Mouse (Mus musculus): Measurements from ENCODE around the gene St6galnac3. TPM values are rescaled to one million over a fixed set of nuclear protein-coding genes. Genes with fewer than 3 reads are reported as not detected.

St6galnac3 gene
- polyA plus RNA-seq, 1 experiment from 2014 or later = 23.2 TPM

DNA sequence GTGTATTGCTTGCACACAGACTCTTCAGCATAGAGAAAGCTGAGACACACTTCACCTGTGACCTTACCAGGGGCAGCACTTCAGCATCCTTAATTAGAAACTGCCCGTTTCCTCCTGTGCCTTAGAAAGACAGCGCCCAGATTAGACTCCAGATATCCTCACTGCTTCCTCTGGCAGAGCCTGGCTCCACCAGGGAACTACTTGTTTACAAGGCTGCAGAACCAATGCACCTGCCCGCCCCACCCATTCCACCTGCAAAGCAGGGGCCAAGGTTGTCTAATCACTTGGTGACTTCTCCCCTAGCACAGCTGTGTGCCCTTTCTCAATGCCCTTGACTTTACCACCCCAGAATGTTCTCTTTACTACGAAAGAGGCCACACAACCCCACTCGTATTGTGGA, 239.8 kb downstream of the St6galnac3 start:
- no peak overlapping the region for H3K27ac ChIP-seq (ENCODE audit: low read depth, low read length)
- WGBS = 87% methylated on average over 5 of the region's 5 CpGs
- H3K36me3 ChIP-seq (ENCODE audit: control insufficient read depth, insufficient read depth, low read length) = no peaks in the 10 kb centered on the region
- DNase-seq (ENCODE audit: low spot score) = no peak
- H3K4me1 ChIP-seq (ENCODE audit: control insufficient read depth, insufficient read depth, low read length) = peaks cover 3% of the 10 kb centered on the region; the same call in 1 of the 2 replicates
- no peaks in the 10 kb centered on the region for H3K27me3 ChIP-seq (replicated peaks; ENCODE audit: control insufficient read depth, insufficient read depth, low read length)
- no peak overlapping the region for H3K9ac ChIP-seq (ENCODE audit: low read length)
- no peak overlapping the region for H3K4me3 ChIP-seq (ENCODE audit: low read depth, low read length)
- H3K4me2 ChIP-seq (ENCODE audit: low read length) = no peak overlapping the region
- H3K9me3 ChIP-seq (replicated peaks; ENCODE audit: control insufficient read depth, low read length) = no peaks in the 10 kb centered on the region
- ATAC-seq = no peak

DNA sequence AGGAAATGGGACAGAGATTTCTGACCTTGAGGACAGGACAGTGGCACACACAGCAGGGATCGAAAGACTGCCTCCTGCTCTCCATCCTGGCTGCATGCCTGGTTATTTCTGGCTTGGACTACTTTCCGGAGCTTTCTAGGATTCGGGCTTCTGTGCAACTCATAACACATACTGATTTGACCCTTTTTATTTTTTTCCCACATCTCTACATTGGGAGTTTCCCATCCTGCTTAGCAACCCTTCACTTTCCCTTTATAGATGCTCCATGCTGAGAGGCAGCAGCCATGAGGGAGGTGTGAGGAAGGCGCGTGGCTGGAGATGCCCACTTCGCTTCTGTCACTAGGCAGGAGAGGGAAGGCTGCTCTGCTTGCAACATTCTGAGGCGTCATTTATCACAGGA, 240.3 kb downstream of the St6galnac3 start:
- Histone ChIP-seq H3K4me1 (ENCODE audit: control insufficient read depth, insufficient read depth, low read length) (peaks cover under 1% of the 10 kb centered on the region; the same call in 1 of the 2 replicates), H3K4me3 (ENCODE audit: low read depth, low read length) (no peak overlapping the region), H3K27me3 (replicated peaks; ENCODE audit: control insufficient read depth, insufficient read depth, low read length) (no peaks in the 10 kb centered on the region), H3K9me3 (replicated peaks; ENCODE audit: control insufficient read depth, low read length) (no peaks in the 10 kb centered on the region), H3K4me2 (ENCODE audit: low read length) (no peak overlapping the region), H3K9ac (ENCODE audit: low read length) (no peak overlapping the region), H3K27ac (ENCODE audit: low read depth, low read length) (no peak overlapping the region), H3K36me3 (ENCODE audit: control insufficient read depth, insufficient read depth, low read length) (no peaks in the 10 kb centered on the region)
- no peak for ATAC-seq
- no peak for DNase-seq (ENCODE audit: low spot score)
- 79% methylated on average over 7 of the region's 7 CpGs for WGBS

DNA sequence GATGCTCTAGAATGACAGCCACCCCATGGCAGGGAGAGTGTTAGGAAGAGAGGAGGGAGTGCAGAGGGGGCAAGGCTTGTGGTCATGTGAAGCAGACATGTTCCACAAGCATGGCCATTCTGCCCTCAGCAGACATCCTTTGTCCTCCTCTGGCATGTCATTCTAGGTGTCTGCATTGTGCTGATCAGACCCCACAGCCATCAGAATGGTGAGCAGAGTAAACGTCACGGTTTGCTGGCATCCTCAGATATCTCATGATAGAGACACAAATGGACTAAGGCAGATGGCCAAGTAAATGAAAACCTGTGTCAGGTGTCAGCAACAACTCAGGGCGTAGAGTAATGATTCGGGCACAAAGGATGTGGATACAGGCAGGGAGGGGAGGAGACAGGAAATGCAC, 241.3 kb downstream of the St6galnac3 start:
- no peak overlapping the region for H3K4me3 ChIP-seq (ENCODE audit: low read depth, low read length)
- H3K9me3 ChIP-seq (replicated peaks; ENCODE audit: control insufficient read depth, low read length) = no peaks in the 10 kb centered on the region
- H3K27ac ChIP-seq (ENCODE audit: low read depth, low read length) = no peak overlapping the region
- H3K4me2 ChIP-seq (ENCODE audit: low read length) = no peak overlapping the region
- no peaks in the 10 kb centered on the region; the same call in 1 of the 2 replicates for H3K4me1 ChIP-seq (ENCODE audit: control insufficient read depth, insufficient read depth, low read length)
- WGBS = 90% methylated on average over 4 of the region's 4 CpGs
- no peaks in the 10 kb centered on the region for H3K27me3 ChIP-seq (replicated peaks; ENCODE audit: control insufficient read depth, insufficient read depth, low read length)
- ATAC-seq = no peak
- H3K36me3 ChIP-seq (ENCODE audit: control insufficient read depth, insufficient read depth, low read length) = no peaks in the 10 kb centered on the region
- DNase-seq (ENCODE audit: low spot score) = no peak
- no peak overlapping the region for H3K9ac ChIP-seq (ENCODE audit: low read length)

DNA sequence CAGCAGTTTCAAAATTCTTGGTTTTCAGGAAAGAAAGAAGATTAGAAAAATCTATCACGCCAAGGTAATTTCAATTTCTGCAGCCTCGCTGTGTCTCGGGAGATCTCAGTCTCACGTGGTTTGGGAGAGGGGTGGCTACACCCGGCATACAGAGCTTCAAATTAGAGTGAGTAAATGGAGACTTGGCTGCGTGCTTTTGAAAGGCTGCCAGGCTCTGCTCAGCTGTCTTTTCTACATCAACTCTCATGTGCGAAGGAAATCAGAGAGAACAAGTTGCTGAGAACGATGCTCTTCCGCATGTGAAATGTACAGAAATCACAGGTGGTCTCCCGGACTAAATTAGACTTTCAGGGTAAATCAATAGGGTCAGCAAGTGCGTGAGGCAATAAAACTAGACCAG, 242.9 kb downstream of the St6galnac3 start:
- ATAC-seq = peak; percentile 89
- Histone ChIP-seq H3K9me3 (replicated peaks; ENCODE audit: control insufficient read depth, low read length) (no peaks in the 10 kb centered on the region), H3K4me3 (ENCODE audit: low read depth, low read length) (no peak overlapping the region), H3K27me3 (replicated peaks; ENCODE audit: control insufficient read depth, insufficient read depth, low read length) (no peaks in the 10 kb centered on the region), H3K4me1 (ENCODE audit: control insufficient read depth, insufficient read depth, low read length) (no peaks in the 10 kb centered on the region; the same call in 1 of the 2 replicates), H3K27ac (ENCODE audit: low read depth, low read length) (peak overlapping the region; percentile 9; the same call in 1 of the 2 replicates), H3K4me2 (ENCODE audit: low read length) (no peak overlapping the region; the same call in 1 of the 2 replicates), H3K36me3 (ENCODE audit: control insufficient read depth, insufficient read depth, low read length) (no peaks in the 10 kb centered on the region), H3K9ac (ENCODE audit: low read length) (no peak overlapping the region)
- 35% methylated on average over 11 of the region's 11 CpGs for WGBS
- DNase-seq (ENCODE audit: low spot score) = peak; percentile 87

DNA sequence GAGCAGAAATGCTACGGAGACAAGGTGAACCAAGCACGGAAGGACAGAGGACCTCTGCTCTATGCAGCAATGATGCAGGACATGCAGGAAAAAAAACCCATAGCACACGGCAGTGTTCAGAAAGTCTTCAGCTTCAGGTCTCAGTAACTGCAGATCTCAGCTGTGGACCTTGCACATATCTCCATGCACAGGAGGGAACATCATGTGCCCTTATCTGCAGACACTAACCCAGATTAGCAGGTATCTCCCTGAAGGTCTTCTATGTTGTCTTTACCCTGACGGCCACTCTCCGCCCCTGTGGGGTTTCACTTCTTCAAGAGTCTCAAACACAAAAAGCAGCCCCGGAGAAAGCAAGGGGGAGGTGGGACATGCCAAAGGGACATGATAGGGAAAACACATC, 244.0 kb downstream of the St6galnac3 start:
- no peak overlapping the region for H3K4me3 ChIP-seq (ENCODE audit: low read depth, low read length)
- no peak overlapping the region for H3K4me2 ChIP-seq (ENCODE audit: low read length)
- DNase-seq (ENCODE audit: low spot score) = no peak
- no peaks in the 10 kb centered on the region for H3K9me3 ChIP-seq (replicated peaks; ENCODE audit: control insufficient read depth, low read length)
- H3K4me1 ChIP-seq (ENCODE audit: control insufficient read depth, insufficient read depth, low read length) = no peaks in the 10 kb centered on the region; the same call in 1 of the 2 replicates
- no peak overlapping the region for H3K9ac ChIP-seq (ENCODE audit: low read length)
- 93% methylated on average over 6 of the region's 6 CpGs for WGBS
- no peak for ATAC-seq
- no peaks in the 10 kb centered on the region for H3K36me3 ChIP-seq (ENCODE audit: control insufficient read depth, insufficient read depth, low read length)
- H3K27ac ChIP-seq (ENCODE audit: low read depth, low read length) = no peak overlapping the region
- H3K27me3 ChIP-seq (replicated peaks; ENCODE audit: control insufficient read depth, insufficient read depth, low read length) = no peaks in the 10 kb centered on the region

DNA sequence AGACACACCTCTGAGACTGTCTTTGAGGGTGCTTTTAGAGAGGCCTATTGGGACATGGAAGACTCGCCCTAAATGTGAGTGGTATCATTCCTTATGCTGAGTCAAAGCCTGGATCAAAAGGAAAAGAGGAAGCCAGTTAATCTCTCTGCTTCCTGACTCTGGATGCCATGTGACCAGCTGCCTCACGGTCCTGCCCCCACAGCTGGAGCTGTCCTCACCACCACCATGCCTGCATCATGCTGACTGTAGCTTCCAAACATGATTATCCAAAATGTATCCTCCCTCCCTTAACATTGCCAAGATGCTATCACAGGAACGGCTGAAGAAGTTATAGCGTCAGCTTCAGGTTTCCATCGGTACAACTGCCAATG, 244.4 kb downstream of the St6galnac3 start:
- Histone ChIP-seq H3K9me3 (replicated peaks; ENCODE audit: control insufficient read depth, low read length) (no peaks in the 10 kb centered on the region), H3K4me2 (ENCODE audit: low read length) (no peak overlapping the region), H3K4me1 (ENCODE audit: control insufficient read depth, insufficient read depth, low read length) (no peaks in the 10 kb centered on the region; the same call in 1 of the 2 replicates), H3K4me3 (ENCODE audit: low read depth, low read length) (no peak overlapping the region), H3K27me3 (replicated peaks; ENCODE audit: control insufficient read depth, insufficient read depth, low read length) (no peaks in the 10 kb centered on the region), H3K36me3 (ENCODE audit: control insufficient read depth, insufficient read depth, low read length) (no peaks in the 10 kb centered on the region), H3K27ac (ENCODE audit: low read depth, low read length) (no peak overlapping the region), H3K9ac (ENCODE audit: low read length) (no peak overlapping the region)
- 92% methylated on average over 5 of the region's 5 CpGs for WGBS
- no peak for DNase-seq (ENCODE audit: low spot score)
- ATAC-seq = no peak

DNA sequence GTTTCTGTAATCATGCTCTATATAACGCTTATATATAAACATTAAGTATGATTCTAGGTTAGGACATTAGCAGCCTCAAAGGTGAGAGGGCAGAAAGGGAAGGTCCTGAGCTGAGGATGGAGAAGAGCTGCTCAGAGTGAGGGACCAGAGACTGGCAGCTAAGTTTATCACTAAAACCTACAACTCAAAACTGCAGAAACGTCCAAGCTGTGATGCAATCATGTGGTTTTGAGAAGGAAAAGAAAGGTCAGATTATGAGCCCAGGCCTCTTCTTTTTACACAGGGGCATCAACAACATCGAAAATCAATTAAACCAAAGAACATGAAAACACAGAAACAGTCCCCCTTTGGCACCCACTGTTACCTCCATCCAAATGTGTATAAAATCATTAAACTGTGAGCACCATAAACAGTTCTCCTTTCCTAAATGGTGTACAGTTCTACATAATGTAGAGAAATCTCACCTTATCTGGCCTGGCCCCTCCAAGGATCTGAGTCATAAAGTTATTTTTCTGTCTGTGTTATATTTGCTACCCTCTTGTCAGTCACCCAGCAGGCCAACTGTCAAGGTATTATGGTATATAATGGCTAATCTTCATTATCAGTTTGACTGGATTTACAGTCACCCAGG, 244.9 kb downstream of the St6galnac3 start:
- DNase-seq (ENCODE audit: low spot score) (no peak), ATAC-seq (no peak)
- no peaks in the 10 kb centered on the region for H3K27me3 ChIP-seq (replicated peaks; ENCODE audit: control insufficient read depth, insufficient read depth, low read length)
- no peak overlapping the region for H3K4me2 ChIP-seq (ENCODE audit: low read length)
- no peak overlapping the region for H3K4me3 ChIP-seq (ENCODE audit: low read depth, low read length)
- WGBS = 83% methylated on average over 3 of the region's 3 CpGs
- no peaks in the 10 kb centered on the region; the same call in 1 of the 2 replicates for H3K4me1 ChIP-seq (ENCODE audit: control insufficient read depth, insufficient read depth, low read length)
- no peaks in the 10 kb centered on the region for H3K9me3 ChIP-seq (replicated peaks; ENCODE audit: control insufficient read depth, low read length)
- no peak overlapping the region for H3K27ac ChIP-seq (ENCODE audit: low read depth, low read length)
- no peaks in the 10 kb centered on the region for H3K36me3 ChIP-seq (ENCODE audit: control insufficient read depth, insufficient read depth, low read length)
- H3K9ac ChIP-seq (ENCODE audit: low read length) = no peak overlapping the region

DNA sequence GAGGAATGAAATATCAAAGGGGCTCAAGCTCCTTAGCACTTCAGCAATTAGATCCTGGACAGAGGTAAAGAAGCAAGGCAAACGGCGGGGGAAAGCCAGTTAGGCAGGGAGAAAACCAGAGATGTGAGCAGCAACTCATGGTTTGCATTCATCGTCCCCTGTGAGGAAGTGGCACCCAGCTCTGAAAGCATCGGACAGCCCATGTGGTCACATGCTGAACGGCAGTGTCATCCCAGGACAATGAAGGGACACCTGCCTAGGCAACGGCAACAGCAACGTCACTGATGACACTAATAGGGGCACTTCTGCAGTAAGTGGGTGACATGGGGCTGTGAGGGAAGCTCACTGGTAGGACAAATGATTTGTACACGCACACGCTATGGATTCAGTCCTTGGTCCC, 249.1 kb downstream of the St6galnac3 start:
- H3K36me3 ChIP-seq (ENCODE audit: control insufficient read depth, insufficient read depth, low read length) = no peaks in the 10 kb centered on the region
- H3K4me2 ChIP-seq (ENCODE audit: low read length) = no peak overlapping the region
- no peaks in the 10 kb centered on the region for H3K9me3 ChIP-seq (replicated peaks; ENCODE audit: control insufficient read depth, low read length)
- no peak for ATAC-seq
- no peak overlapping the region for H3K27ac ChIP-seq (ENCODE audit: low read depth, low read length)
- no peak for DNase-seq (ENCODE audit: low spot score)
- WGBS = 93% methylated on average over 9 of the region's 9 CpGs
- H3K27me3 ChIP-seq (replicated peaks; ENCODE audit: control insufficient read depth, insufficient read depth, low read length) = no peaks in the 10 kb centered on the region
- H3K9ac ChIP-seq (ENCODE audit: low read length) = no peak overlapping the region
- H3K4me1 ChIP-seq (ENCODE audit: control insufficient read depth, insufficient read depth, low read length) = no peaks in the 10 kb centered on the region
- H3K4me3 ChIP-seq (ENCODE audit: low read depth, low read length) = no peak overlapping the region

DNA sequence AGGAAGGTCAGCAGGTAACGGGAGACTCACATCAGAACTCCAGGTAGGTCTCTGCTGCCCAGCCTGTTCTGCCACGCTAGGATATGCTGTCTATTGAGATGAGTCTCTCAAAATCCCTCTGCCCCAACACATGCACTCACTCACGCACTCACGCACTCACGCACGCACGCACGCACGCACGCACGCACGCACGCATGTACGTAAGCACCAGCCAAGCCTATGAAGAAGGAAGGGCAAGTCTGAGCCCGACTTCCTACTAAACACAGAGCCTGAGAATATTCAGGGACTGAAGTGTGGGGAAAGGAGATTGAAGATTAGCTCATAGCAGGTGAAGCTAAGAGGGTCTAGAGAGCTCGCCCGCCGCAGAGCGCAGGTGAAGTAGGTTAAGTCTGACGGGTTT, 249.5 kb downstream of the St6galnac3 start:
- ATAC-seq = no peak
- no peaks in the 10 kb centered on the region for H3K27me3 ChIP-seq (replicated peaks; ENCODE audit: control insufficient read depth, insufficient read depth, low read length)
- H3K9me3 ChIP-seq (replicated peaks; ENCODE audit: control insufficient read depth, low read length) = no peaks in the 10 kb centered on the region
- no peak for DNase-seq (ENCODE audit: low spot score)
- no peak overlapping the region for H3K4me3 ChIP-seq (ENCODE audit: low read depth, low read length)
- no peaks in the 10 kb centered on the region for H3K36me3 ChIP-seq (ENCODE audit: control insufficient read depth, insufficient read depth, low read length)
- H3K9ac ChIP-seq (ENCODE audit: low read length) = no peak overlapping the region
- H3K4me2 ChIP-seq (ENCODE audit: low read length) = no peak overlapping the region
- 95% methylated on average over 20 of the region's 20 CpGs for WGBS
- no peak overlapping the region for H3K27ac ChIP-seq (ENCODE audit: low read depth, low read length)
- no peaks in the 10 kb centered on the region for H3K4me1 ChIP-seq (ENCODE audit: control insufficient read depth, insufficient read depth, low read length)

Measured in forebrain, embryonic 14.5 days (tissue).